Mouse (Mus musculus) spleen, adult 18-20 months (tissue): ENCODE results near the gene Plxdc2.

Source experiments
- DNase-seq, 2 experiments: peaks; one replicate each; pipeline ENCODE4 v3.0.0; 2022; ENCODE audit warnings: mixed read lengths in 2 of 2

The Plxdc2 gene

DNA sequence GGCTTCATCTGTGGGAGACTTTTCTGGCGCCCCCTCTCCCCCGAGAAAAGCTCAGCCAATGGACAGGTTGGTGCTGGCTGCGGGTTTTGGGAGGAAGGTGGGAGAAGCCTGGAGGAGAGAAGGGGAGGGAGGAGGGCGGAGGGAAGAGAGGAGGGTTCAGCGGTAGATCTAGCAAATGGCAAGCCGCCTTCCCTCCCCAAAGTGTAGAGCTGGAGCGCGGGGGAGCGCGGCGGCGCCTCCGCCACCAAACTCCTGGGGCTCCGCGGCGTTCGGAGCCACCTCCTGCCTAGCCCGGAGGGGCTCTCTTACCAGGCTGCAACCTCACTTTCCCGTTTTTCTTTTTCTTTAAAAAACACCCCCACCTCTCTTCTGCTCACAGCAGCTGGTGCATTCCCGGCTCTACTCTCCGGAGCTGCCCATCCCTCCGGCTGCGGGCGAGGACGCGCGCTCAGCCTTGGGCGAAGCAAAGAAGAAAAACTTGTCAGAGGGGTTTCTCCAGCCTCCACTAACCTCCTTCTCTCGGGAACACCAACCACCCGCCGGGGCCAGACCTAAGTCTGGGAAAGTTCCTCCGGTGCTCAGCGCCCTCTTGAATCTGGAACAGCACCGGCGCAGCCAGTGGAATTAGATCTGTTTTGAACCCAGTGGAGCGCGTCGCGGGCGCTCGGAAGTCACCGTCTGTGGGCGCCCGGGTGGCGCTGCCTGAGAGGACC lies at the start of gene Plxdc2:
Plxdc2 (plus strand) TSS at position 199 of the 713 bp plus-strand sequence.
- DNase-seq: peak; percentile 14 to 31

DNA sequence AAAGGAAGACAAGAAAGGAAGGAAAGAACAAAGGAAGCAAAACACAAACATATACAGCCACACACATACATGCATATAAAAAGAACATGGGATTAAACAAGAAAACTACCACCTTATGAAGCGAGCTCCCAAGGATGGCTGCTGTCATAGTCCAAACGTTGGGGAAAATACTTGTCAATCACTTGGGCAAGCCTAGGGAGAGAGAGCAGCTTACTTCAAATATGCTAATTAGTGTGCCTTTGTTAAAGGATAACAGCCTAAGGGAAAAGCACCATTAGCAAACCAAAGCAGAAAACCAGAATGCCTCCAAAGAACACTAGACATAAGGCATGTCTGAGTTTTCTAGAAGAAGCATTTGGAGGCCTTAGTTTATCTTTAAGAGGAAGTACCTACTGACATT lies 45.7 kb upstream of the Plxdc2 start:
- DNase-seq: no peak

DNA sequence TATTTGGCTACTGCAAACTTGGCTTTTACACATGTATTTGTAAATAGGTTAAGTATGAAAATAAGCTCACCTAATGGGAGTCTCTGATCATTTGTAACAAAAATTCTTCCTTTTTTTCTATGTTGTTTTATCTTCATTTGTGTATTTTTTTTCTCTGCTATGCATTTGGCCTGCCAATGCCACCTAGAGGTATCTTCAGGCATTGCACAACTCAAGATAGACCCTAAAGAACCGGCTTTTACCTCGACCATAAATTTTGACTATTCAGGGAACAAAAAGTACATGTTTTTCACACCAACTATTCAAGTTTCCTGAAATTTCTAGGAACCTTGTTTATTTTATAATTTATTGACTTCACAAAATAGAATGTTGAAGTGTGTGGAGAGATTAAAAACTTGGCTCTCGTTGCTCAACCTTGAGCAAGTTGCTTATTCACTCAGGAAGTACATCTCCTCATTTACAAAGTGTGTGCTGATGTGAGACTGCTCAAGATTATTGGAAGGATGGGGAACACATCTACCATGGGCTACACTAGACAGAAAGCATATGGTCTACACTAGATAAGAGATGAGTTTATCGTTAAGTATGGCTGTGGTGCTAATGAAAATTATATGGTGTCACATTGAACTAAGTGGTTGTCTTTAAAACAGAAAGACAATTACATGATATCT lies 43.6 kb upstream of the Plxdc2 start:
- DNase-seq: peak in 1 of 2 experiments; percentile 3

DNA sequence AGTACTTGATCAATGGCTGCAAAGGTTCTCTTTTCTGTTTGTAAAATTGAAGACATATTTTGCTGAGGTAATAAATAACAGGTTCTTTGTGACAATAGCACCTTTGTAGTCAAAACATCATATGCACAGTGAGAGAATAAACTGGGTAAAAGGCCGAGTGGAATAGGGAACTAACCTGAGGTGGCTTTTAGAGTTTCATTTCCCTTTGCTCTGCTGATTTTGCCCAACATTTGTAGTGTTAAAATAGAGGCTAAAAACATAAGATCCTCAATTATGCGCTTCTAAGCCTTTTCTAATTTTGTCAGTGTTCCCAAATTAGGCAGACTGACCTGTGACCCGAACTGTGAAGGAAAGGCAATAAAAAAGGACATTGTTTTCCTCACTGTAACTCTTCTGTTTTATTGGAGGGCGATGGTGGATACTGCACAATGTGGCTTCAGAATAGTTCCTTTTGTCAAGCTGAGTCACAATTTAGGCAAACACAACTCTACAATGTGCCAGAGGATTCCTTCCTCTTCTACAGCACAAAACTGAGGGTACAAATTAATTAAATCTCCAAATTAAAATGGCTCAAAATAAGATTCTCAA lies 20.8 kb upstream of the Plxdc2 start:
- no peak for DNase-seq

DNA sequence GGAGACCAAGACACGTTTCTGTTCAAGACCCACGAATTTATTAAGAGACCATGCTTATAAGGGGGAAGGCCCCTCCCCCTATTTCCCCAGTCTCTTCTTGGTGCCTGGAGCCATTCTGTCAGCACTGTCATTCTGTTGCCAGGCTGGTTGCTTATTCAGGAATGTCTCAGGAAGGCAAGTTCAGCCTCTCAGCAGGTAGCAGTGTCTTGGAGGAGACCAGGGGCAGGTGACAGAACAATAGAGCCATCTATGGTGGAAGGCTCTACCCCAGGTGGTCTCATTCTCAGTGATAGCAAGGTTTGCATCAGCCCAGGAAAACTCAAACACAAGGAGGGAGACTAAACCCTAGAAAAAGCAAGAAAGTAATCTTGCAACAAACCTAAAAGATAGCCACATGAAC lies 11.5 kb upstream of the Plxdc2 start:
- no peak for DNase-seq

DNA sequence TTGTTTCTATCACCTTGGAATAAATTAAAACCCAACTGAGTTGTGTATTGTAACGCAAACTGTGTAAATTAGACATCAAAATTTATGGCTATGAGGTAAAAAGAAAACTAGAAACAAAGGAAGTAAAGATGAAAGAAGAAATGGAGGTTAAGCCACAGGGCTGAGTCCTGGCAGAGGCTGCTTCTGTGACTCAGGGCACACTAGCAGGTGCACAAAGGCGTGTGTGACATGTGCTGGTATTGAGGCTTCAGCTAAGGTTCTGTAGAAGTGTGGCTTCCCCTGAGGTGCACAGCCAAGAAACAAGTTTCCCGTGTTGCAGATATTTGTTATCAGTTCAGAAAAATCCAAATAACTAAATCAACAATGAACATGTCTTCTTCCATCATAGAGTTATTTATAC lies 5.0 kb upstream of the Plxdc2 start:
- no peak for DNase-seq

DNA sequence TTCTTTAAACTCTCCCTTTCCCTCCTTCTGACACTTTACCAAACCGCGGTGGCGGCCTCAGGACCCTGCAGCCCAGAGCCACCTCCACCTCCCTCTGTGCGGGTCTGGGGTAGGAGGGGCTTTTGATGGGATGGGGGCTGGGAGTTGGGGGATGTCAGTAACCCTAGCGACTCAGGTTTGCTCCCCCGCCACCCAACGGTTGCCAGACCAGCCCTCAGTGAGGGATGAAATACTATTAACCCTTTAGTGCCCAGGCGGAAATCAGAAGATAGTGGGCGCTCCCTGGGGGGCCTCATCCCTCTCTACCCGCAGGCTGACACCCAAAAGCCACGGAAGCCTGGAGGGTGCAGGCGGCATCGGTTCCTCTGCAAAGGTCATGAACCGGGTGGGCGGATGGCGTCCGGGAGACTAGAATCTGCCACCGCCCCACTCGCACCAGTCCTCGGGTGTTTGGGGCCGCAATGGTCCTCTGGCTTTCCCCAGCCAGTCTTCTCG lies 446 bp upstream of the Plxdc2 start:
- DNase-seq: peak in 1 of 2 experiments; percentile 19

DNA sequence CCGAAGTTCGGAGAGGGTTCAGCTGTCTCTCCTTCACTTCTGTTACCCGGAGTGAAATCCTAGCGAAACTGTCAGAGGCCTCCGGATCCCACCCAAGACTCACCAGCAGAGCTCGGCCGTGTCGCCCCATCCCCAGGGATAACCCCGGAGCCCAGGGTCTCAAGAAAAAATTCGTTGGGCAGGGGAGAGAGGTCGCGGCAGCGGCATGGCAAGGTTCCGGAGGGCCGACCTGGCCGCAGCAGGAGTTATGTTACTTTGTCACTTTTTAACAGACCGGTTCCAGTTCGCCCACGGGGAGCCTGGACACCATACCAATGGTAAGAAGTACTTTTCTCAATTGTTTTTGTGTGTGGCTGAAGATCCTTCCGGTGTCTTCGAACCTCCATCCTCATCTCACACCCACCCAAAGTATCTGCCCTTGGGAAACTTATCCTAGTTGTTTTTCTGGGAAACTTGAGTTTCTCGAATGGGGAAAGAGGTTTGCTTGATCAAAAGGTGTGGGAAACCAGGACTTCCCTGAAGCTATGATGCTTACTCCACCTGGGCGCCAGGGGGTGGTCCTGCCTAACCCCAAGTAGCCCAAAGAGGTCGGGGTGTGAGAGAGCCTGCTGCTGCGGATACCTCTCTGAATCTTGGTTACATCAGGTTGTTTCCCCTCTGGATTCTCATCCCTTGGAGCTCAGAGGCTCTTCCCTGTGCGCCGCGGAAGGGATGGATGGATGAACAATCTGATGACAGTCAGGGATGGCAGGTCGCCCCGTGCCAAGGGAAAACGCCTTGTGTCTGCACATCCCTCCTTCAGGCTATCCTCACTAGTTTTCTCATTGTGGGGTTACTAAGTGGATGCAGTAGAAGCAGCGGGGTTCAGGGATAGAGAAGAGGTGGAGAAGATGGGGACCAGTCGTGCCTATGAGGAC lies 1.1 kb downstream of the Plxdc2 start:
- DNase-seq: no peak

DNA sequence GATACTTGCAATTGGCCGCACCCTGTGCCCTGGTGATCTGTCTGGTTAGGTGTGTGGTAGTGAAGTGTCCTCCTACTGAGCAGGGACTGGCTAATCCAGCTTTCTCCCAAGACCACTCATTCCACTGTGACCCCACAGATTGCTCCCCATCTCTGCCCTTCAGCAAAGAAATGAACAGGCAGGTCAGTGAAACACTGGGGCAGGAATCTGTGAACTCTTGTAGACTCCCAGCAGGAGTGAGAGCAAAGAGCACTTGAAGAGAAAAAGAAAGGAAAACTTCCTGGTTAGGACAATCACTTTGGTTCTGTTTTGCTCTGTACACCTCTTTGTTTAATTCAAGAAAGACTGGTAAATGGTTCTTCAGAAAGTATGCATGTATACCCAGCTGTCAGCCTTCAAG lies 1.8 kb downstream of the Plxdc2 start:
- no peak for DNase-seq

DNA sequence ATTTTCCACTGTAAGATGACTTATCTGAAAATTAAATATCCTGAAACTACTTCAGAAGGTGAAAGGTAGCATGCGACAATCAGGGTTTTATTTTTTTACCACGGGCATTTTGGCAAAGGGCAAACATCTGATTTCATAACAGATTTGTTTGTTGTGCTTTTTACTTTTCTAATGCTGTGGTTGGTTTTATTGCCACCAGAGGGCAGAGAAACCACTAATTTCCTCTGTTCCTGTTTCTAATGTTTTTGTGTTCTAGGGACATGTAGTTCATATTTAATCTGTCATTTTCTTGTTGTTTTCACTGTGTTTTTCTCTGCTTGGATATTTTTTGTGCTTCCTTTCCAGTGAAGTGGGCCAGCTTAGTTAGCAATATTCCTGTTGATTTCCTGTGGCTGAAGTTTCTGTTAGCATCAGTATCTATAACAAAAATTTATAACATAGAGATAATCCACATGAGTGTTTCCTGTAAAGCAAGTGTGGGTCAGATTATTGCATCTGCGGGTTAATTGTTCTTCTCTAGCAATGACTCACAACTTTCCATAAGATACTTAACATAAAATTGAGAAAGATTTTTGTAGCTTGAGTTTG lies 3.3 kb downstream of the Plxdc2 start:
- no peak for DNase-seq

DNA sequence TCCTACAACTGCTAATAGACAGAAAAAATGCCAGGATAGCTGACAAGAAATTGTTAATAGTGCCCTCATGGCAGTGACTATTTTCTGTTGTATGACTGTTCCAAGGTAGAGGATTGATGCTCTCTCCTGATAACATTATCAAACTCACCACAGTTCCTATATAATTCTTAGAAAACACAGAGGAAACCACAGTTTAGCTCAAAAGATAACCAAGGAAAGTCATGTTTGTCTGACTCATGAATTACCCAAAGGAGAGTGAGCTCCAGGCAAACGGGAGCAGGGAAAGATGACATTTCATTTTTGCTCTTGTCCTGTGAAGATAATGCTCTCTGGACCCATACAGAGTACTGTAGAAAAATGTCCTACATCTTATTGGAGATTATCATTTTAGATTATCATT lies 8.6 kb downstream of the Plxdc2 start:
- DNase-seq: no peak

DNA sequence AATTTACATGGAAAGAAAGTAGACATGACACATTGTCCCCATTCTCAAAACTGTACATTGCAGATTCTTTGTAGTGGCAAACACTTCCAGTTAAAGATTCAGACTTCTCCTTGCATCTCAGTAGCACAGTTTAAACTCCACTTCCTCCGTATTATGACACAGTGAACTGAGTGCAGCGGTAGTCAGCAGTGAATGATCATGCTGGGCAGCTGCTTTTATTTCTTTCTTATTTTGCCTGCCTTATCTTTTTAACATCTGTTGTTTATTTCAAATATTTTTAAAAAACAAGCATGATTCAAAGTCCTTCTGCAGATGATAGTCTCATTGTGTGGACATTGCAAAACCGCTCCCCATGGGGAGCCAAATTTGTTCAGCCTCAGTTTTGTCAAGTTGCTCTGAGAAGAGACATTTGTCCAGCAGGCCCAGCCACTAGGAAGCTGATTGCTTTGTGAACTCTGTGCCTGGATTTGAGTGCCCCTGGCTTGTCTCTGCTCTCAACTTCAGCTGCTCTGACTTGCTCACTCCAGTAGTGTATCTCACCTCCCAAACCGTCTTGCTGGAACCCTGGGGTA lies 9.8 kb downstream of the Plxdc2 start:
- DNase-seq: no peak

DNA sequence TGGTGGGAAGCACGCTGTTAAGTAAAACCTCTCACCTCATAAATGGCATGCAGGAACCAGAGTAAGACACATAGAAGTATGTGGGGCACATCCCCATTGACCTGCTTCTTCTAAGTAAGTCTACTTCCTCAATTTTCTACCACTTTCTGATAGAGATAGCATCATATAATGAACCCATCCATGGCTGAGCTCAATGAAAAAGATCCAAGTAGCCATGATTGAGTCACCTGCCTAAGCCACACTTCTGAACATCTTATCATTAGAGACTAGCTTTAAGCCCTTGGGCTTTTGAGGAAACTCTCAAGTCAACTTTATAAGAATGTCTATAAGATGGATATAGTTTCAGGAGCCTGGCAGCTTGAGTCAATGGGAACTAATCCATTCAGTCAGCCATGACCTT lies 14.3 kb downstream of the Plxdc2 start:
- no peak for DNase-seq

DNA sequence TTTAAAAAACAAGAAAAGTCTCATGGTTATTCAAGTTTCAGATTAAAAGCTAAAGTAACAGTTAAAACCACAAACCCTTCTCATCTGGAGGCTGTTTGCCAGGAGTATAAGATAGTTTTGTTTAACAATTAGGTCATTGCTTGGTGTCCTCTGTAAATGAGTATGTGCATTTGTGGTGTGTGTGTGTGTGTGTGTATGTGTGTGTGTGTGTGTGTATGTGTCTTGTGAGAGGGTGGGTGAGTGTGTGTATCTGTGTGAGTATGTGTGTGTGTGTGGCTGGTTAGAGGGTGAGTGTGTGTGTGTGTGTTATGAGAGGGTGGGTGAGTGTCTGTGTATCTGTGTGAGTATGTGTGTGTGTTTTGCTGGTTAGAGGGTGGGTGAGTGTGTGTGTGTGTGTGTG lies 18.2 kb downstream of the Plxdc2 start:
- no peak for DNase-seq

DNA sequence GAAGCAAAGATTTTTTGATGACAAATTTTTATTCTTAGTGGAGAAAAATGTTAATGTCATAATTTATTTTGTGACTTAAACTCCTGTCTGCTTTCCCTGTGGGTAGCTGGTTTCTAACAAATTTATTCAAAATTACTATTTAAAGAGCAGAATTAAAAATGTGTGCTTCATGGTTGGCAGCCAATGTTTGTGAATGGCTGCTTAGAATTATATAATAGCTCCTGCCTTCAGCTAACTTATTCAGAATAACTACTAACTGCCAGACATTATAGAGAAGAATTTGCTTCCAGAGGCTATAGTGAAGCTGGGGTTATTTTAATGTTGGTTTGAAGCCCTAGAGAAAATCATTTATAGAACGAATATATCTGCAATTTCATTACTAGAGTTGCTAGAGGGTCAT lies 30.1 kb downstream of the Plxdc2 start:
- no peak for DNase-seq

DNA sequence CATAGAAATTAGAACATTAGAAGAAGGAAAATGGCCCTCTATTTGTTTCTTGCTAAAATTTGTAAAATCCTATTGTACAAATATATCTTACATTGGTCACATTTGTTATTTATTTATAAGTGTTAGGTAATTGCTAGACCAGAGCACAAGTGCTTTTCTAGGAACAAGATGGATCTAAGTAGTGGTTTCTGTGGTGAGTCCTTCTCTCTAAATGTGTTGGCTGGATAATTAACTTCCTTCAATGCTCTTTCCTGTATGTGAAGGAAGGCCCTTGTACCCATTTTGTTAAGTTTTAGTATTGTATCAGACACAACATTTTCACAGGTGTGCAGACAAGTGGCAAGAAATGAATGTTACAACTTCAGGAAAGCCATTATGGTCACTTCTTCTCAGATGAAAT lies 30.6 kb downstream of the Plxdc2 start:
- DNase-seq: no peak

DNA sequence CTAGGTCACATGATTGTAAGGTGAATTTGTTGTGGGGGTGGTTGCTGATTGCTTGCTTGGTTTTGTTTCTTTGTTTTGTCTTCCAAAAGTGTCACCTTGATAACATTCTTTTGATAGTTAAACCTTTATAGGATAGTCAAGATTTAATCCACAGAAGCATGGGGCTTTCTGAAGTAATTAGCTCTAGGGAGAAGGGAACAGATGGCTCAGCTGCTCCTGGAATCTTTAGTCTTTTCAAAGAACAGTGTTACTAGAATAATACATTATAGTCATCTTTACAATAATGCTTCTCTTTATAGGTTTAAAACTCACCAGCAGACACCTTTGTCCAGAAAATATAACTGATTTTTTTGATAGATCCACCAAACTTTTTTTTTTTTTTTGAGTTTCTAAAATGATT lies 31.7 kb downstream of the Plxdc2 start:
- DNase-seq: no peak

DNA sequence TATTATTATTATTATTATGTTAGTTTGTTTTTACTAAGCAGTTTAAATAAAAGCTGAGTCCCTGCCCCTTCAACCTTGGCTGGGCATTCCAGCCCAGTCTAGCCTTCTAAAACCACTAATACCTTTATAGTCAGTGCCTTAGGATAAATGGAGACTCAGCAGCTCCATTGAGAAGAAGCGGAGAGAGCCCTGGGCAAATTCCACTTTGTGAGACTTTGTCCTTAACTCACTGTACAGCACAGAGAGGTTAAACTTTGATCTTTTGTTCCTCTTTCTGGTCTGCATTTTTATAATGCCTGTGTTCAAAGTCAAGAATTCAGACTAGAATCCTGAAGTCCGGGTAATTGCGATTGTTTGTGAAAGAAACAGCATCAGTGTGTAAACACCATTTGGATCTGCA lies 41.4 kb downstream of the Plxdc2 start:
- DNase-seq: no peak

DNA sequence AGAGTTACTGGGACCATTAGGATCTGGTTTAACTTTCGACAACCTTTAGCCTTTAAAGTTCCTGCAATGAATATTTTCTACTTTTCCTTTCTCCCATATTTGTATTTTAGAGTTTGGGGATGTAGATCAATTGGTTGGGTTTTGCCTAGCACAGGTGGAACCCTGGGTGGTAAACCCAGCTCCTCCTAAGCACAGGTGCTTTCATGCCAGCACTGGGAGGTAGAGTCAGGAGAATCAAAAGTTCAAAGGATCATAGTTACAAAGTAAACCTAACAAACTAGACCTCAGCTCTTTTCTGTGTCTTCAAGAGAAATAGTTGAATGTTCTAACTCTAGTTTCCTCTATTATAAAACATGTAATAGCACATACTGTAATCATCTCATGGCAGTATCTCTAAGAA lies 41.9 kb downstream of the Plxdc2 start:
- no peak for DNase-seq

DNA sequence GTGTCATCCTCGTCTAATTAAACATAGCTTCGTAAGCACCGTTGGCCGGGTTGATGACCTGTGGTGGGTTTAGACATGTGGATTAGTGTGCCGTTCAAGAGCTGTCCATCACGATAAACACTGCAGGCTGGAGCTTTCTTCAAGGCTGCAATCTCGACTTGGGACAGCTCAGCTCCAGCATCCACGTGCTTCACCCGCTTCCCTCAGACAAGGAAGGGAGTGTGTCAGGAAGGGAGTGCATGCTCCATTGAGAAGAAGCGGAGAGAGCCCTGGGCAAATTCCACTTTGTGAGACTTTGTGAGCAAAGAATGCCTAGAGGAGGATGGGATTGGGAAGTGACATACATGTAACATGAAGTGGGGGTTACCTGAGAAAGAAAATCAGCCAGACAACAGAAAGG lies 42.8 kb downstream of the Plxdc2 start:
- DNase-seq: no peak

DNA sequence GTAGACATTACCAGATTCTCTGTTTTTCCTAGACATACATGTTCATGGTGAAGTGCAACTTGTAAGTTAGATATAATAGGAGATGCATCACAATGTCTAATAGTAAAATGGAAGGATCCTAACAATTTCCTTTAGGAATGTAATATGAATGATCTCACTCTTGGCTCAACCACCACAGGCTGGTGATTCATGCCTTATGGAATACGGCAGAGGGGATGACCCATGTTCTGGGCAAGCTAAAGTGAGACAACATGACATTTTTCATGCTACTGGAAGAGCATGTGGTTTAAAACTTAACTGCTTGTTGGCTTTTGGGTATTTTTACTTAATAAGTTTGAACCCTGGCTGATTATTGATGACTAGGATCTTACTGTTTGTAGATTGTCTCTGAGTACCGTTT lies 50.4 kb downstream of the Plxdc2 start:
- no peak for DNase-seq

DNA sequence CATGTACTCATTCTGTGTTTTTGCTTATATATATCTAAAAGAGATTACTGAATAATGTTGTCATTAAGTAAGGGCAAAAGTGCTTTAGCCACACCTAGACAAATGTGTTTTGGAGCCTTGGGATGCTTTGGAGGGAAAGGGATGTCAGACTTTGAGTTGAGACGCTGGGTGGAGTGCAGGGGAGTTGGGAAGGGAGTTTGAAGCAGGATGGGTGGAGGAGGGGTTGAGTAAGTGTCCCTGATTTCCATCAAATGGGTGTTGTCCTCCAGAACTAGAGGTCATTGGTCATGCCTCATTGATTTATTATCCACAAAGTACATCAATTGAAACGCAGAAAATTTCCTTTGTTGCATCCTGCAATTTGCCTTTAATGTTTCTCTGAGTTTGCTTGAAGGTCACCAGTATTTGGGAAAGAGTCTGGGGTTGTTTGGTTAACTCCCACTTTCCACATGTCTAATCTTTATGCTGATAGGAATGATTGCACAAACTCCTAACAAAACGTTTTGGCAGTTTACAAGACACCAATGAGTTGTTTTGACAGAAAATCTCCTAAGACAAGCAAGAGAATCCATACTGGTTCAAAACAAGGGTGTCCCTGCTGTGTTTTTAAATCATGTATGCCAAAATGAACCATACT lies 58.4 kb downstream of the Plxdc2 start:
- no peak for DNase-seq
